16 mouse cellular contexts compared by ENCODE assay signal in genomic region chr6:91290937-91291336, GRCm38 (mm10).
DNase-seq lines count a peak whose midpoint lies in the region; ATAC-seq and TF ChIP-seq lines count a peak whose summit lies in the region.
"Had no signal": no experiment of that assay in that cellular context is flagged by ENCODE, and none has a peak within 500 bp of the region (broad histone marks: within the 10 kb centered on the region; RNA-seq: fewer than 3 reads in every experiment).

No protein-coding gene starts in this region.

- 0 out of 2 replicates have a peak, but pooled peaks cover 4% of the 10 kb centered on the region for H3K4me1 ChIP-seq in heart, embryonic 10.5 days
- peaks cover 33% of the 10 kb centered on the region for H3K4me1 ChIP-seq in cerebellum, adult 2 months (ENCODE audit: control insufficient read depth, insufficient read depth, low read length)
- H3K4me1 ChIP-seq in midbrain, embryonic 15.5 days: peaks cover 13% of the 10 kb centered on the region

- peak; percentile 87 for DNase-seq in heart, adult 11 months
- no peak for DNase-seq in heart, embryonic 10.5 days (ENCODE audit: low spot score)
- peak; percentile 11 for DNase-seq in right cerebral cortex, postnatal 14 days
- no peak for DNase-seq in right cerebral cortex, adult 2 months (ENCODE audit: low spot score in 2 of 2)
- DNase-seq in cerebellum, adult 2 months: peak; percentile 83 to 86
- DNase-seq in frontal cortex, adult 2 months (ENCODE audit: extremely low spot score in 1 of 2, low spot score in 1 of 2): no peak
- DNase-seq: gastrocnemius, postnatal 14 days; kidney, postnatal 25 days had no signal

- no peak overlapping the region for H3K9ac ChIP-seq in midbrain, embryonic 15.5 days
- H3K9ac ChIP-seq: embryonic facial prominence, embryonic 12.5 days; forebrain, embryonic 13.5 days; heart, embryonic 15.5 days; hindbrain, embryonic 12.5 days; lung, embryonic 15.5 days had no signal

- TF ChIP-seq POLR2A in cerebellum, adult 2 months (IDR thresholded peaks at IDR 0.05; ENCODE audit: borderline replicate concordance, insufficient read depth, low read length): no peak

- no peak overlapping the region for H3K4me2 ChIP-seq in midbrain, embryonic 15.5 days
- H3K4me2 ChIP-seq: embryonic facial prominence, embryonic 12.5 days; forebrain, embryonic 13.5 days; heart, embryonic 15.5 days; hindbrain, embryonic 12.5 days; lung, embryonic 15.5 days had no signal

- peaks cover 93% of the 10 kb centered on the region for H3K27me3 ChIP-seq in heart, embryonic 10.5 days (ENCODE audit: insufficient read depth, poor library complexity, severe bottlenecking)
- no peaks in the 10 kb centered on the region for H3K27me3 ChIP-seq in cerebellum, adult 2 months (ENCODE audit: control insufficient read depth, insufficient read depth, low read length)
- H3K27me3 ChIP-seq in midbrain, embryonic 15.5 days (replicated peaks): 0 out of 2 replicates have a peak, but pooled peaks cover 2% of the 10 kb centered on the region

- no peak overlapping the region for H3K27ac ChIP-seq in heart, embryonic 10.5 days
- H3K27ac ChIP-seq in cerebellum, adult 2 months (ENCODE audit: insufficient read depth, low read length): no peak overlapping the region
- H3K27ac ChIP-seq in midbrain, embryonic 15.5 days: no peak overlapping the region
- H3K27ac ChIP-seq: embryonic facial prominence, embryonic 12.5 days; forebrain, embryonic 13.5 days; heart, embryonic 15.5 days; hindbrain, embryonic 12.5 days; lung, embryonic 15.5 days had no signal

- 63% methylated on average over 10 of the region's 10 CpGs for WGBS in heart, embryonic 10.5 days
- WGBS in cerebellum, adult 2 months: 14% methylated on average over 10 of the region's 10 CpGs
- 78% methylated on average over 10 of the region's 10 CpGs for WGBS in midbrain, embryonic 15.5 days

- no peak for TF ChIP-seq CTCF in cerebellum, adult 2 months (IDR thresholded peaks at IDR 0.05; ENCODE audit: borderline replicate concordance, insufficient read depth, low read depth, low read length)

- H3K36me3 ChIP-seq in heart, embryonic 10.5 days: no peaks in the 10 kb centered on the region
- no peaks in the 10 kb centered on the region for H3K36me3 ChIP-seq in midbrain, embryonic 15.5 days (replicated peaks)
- H3K36me3 ChIP-seq: embryonic facial prominence, embryonic 12.5 days; G1E; heart, embryonic 15.5 days; hindbrain, embryonic 12.5 days; lung, embryonic 15.5 days had no signal

- ATAC-seq in midbrain, embryonic 15.5 days (replicated peaks): no peak
- ATAC-seq: forebrain, embryonic 13.5 days; intestine, postnatal 0 days had no signal

- H3K9me3 ChIP-seq in heart, embryonic 10.5 days: no peaks in the 10 kb centered on the region
- no peaks in the 10 kb centered on the region for H3K9me3 ChIP-seq in midbrain, embryonic 15.5 days
- H3K9me3 ChIP-seq: embryonic facial prominence, embryonic 12.5 days; forebrain, embryonic 13.5 days; G1E; heart, embryonic 15.5 days; hindbrain, embryonic 12.5 days; lung, embryonic 15.5 days had no signal

- H3K4me3 ChIP-seq in heart, embryonic 10.5 days: no peak overlapping the region
- H3K4me3 ChIP-seq in cerebellum, adult 2 months (replicated peaks; ENCODE audit: insufficient read depth, low read depth, low read length): no peak overlapping the region
- no peak overlapping the region for H3K4me3 ChIP-seq in midbrain, embryonic 15.5 days
- H3K4me3 ChIP-seq: embryonic facial prominence, embryonic 12.5 days; forebrain, embryonic 13.5 days; heart, embryonic 15.5 days; hindbrain, embryonic 12.5 days; lung, embryonic 15.5 days had no signal

Comparison
In these comparisons a context has a peak if more than half of its experiments do, and no peak if none do; other contexts are left out.
1. DNase-seq: peak in heart, adult 11 months (single experiment), right cerebral cortex, postnatal 14 days (single experiment) and cerebellum, adult 2 months (2 of 2); none in heart, embryonic 10.5 days (single experiment), right cerebral cortex, adult 2 months (0 of 2) and frontal cortex, adult 2 months (0 of 2).